Mouse (Mus musculus) macrophage (primary cell): Measurements from ENCODE around the gene Eddm3b. TPM values are rescaled to one million over a fixed set of nuclear protein-coding genes. Genes with fewer than 3 reads are reported as not detected.
"Not testable (repeated sequence)": the region's sequence is repeated elsewhere in the genome, so short reads cannot be mapped to it uniquely, and the experiment has no call there.

Experiments used
- H3K27ac ChIP-seq: fragments of 350-480 bp; formaldehyde crosslinking; 2 replicates; pipeline ENCODE4 v1.9.0; 2021
- H3K36me3 ChIP-seq: fragments of 350-480 bp; formaldehyde crosslinking; 2 replicates; pipeline ENCODE4 v1.9.0; 2021; ENCODE audit errors: inconsistent target
- H3K4me3 ChIP-seq: fragments of 350-480 bp; formaldehyde crosslinking; 2 replicates; pipeline ENCODE4 v1.9.0; 2021; ENCODE audit errors: inconsistent target
- H3K79me2 ChIP-seq: fragments of 350-480 bp; formaldehyde crosslinking; 2 replicates; pipeline ENCODE4 v1.9.0; 2021; ENCODE audit errors: inconsistent target
- WGBS: methylation state at CpG from one replicate; pipeline ENCODE4 v1.1.7; 2026; ENCODE audit warnings: inconsistent platforms; ENCODE audit not compliant: missing documents; 5-methylcytosine and 5-hydroxymethylcytosine counted together
- polyA plus RNA-seq: library from polyadenylated mRNA; stranded (reverse); fragments of 250-400 nt; gene quantifications from 3 replicates; pipeline ENCODE4 v1.2.4, GENCODE M21; 2018; ENCODE audit warnings: inconsistent platforms

Gene Eddm3b
- polyA plus RNA-seq, 1 experiment from 2014 or later: not detected

- WGBS: 1% methylated on average over 10 of the region's 15 CpGs
- H3K36me3 ChIP-seq: no peaks in the 10 kb centered on the region
- H3K79me2 ChIP-seq: peaks cover 23% of the 10 kb centered on the region
- peak overlapping the region; percentile 98 for H3K27ac ChIP-seq
- peak overlapping the region; percentile 72 for H3K4me3 ChIP-seq
These were observed 24.6 kb upstream of the Eddm3b start for GRCm38 (mm10) chr14:51089674-51090076.

GRCm38 (mm10) chr14:51090077-51090781, 24.0 kb upstream of the Eddm3b start:
- WGBS: under 1% methylated on average over 27 of the region's 27 CpGs
- H3K4me3 ChIP-seq: peak overlapping the region; percentile 72
- peak overlapping the region; percentile 98 for H3K27ac ChIP-seq
- H3K36me3 ChIP-seq: no peaks in the 10 kb centered on the region
- peaks cover 23% of the 10 kb centered on the region for H3K79me2 ChIP-seq

DNA sequence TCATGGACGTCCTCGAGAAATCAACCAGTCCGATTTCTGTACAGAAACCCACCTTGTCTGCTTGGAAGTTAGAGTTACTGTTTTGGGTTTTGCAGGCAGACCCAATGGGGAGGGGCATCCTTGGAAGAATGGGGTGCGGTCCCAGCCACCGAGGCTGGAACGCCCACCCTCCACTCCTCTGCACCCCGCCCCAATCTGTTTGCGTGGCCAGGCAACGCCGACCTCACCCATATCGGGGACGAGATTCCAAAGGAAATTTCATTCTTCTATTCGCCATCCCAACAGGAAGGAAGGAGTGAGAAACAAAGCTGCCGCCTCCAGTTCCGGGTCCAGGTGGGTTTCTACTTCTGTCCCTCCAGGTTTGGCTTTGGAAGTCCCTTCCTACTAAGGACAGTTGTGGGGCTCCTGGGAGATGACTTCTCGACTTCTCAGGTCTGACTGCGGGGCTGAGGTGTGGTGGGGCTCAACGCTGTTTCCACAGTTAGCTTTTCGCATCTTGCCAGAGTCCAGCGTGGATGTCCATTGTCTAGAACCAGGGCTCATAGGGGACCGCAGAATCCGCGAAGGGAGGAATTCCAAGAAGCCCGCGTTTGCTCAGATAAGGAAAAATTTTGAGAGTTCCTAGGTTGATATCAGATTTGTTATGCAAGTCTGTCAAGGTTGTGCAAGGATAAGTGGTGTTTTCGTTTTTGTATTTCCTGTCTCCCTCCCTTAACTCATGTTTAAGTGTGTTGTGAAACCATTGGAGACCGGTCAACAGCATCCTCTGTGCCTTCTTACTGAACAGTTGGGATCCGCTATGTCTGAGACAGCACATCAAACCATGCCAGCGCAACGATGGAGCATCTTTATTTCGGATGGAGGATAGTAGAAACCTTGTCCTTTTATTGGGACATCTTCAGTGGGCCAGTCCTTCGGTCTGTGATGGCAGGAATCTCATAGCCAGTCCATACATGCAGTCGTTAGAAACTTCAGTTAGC, 23.0 kb upstream of the Eddm3b start, which contains the start of the genes Rnase4 and Ang:
TSS of gene Rnase4 (plus strand) at position 157 of the 980 bp plus-strand sequence.
TSS of gene Ang (plus strand) at position 230 of the 980 bp plus-strand sequence.
- H3K27ac ChIP-seq: peak within 1 kb of the TSS; percentile 98
- no peaks in the 10 kb centered on the region for H3K36me3 ChIP-seq
- H3K79me2 ChIP-seq: peaks cover 25% of the 10 kb centered on the region
- WGBS: 10% methylated on average over 32 of the region's 33 CpGs
- peak within 1 kb of the TSS; percentile 72 for H3K4me3 ChIP-seq

GRCm38 (mm10) chr14:51092073-51092620, 22.1 kb upstream of the Eddm3b start:
- Histone ChIP-seq H3K4me3 (peak overlapping the region; percentile 72), H3K27ac (peak overlapping the region; percentile 98), H3K79me2 (peaks cover 34% of the 10 kb centered on the region), H3K36me3 (no peaks in the 10 kb centered on the region)
- 32% methylated on average over 8 of the region's 8 CpGs for WGBS

DNA sequence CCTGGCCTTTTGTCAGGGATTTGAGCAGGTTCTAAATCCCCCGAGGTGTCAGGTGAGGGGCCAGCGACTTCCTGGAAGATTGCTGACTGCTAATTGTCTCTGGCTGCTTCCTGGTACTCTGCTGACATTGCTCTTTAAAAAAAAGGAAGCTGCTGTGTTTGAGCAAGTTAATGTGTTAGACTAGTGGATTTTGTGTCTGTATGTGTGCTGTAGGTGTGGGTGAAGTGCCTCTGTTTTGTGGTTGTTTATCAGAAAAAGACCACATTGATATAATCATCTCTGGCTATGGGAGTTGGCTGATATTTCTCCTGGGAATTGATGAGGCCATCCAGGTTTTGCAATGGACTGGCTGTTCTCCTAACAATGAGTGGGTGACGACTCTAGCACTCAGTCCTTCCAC, 20.7 kb upstream of the Eddm3b start:
- peak overlapping the region; percentile 98 for H3K27ac ChIP-seq
- H3K79me2 ChIP-seq: peaks cover 48% of the 10 kb centered on the region
- H3K36me3 ChIP-seq: no peaks in the 10 kb centered on the region
- WGBS: 10% methylated on average over 3 of the region's 3 CpGs
- H3K4me3 ChIP-seq: no peak overlapping the region

- 21% methylated on average over 5 of the region's 5 CpGs for WGBS
- Histone ChIP-seq H3K27ac (peak overlapping the region; percentile 98), H3K4me3 (no peak overlapping the region), H3K36me3 (no peaks in the 10 kb centered on the region), H3K79me2 (peaks cover 56% of the 10 kb centered on the region)
These were observed 19.9 kb upstream of the Eddm3b start for GRCm38 (mm10) chr14:51094096-51094875.

- Histone ChIP-seq H3K27ac (peak overlapping the region; percentile 98), H3K4me3 (no peak overlapping the region), H3K79me2 (peaks cover 62% of the 10 kb centered on the region), H3K36me3 (no peaks in the 10 kb centered on the region)
- WGBS: 75% methylated on average over 6 of the region's 9 CpGs
These were observed 19.3 kb upstream of the Eddm3b start for GRCm38 (mm10) chr14:51094921-51095320.

- 45% methylated on average over 9 of the region's 9 CpGs for WGBS
- Histone ChIP-seq H3K4me3 (no peak overlapping the region), H3K79me2 (peaks cover 67% of the 10 kb centered on the region), H3K36me3 (no peaks in the 10 kb centered on the region), H3K27ac (peak overlapping the region; percentile 98)
These were observed 18.3 kb upstream of the Eddm3b start for GRCm38 (mm10) chr14:51095736-51096524.

DNA sequence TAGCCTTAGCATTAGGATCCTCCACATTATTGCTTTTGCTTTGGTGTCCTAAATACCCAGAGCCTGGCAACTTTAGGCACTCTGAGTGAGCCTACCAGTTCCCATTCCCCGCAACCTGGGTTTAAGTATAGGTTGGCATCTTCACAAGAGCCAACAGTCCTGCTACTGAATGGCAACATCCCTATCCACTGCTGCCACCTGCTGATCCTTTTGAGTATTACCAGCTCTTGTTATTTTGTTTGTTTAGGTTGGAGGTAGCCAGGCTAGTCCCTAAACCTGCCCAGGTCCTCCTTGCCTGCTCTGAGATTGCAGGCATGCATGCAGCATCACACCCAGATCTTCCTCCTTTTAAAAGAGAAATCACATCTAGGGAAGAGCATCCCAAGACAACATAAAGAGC, 15.9 kb upstream of the Eddm3b start:
- WGBS: 19% methylated on average over 1 of the region's 1 CpGs
- not testable (repeated sequence) for H3K27ac ChIP-seq, H3K4me3 ChIP-seq, H3K36me3 ChIP-seq
- peaks cover 48% of the 10 kb centered on the region for H3K79me2 ChIP-seq

GRCm38 (mm10) chr14:51098921-51099320, 15.3 kb upstream of the Eddm3b start:
- Histone ChIP-seq H3K4me3 (no peak overlapping the region), H3K36me3 (peaks cover 6% of the 10 kb centered on the region; the same call in 1 of the 2 replicates), H3K27ac (no peak overlapping the region), H3K79me2 (peaks cover 48% of the 10 kb centered on the region)
- WGBS: 95% methylated on average over 11 of the region's 11 CpGs

- Histone ChIP-seq H3K4me3 (no peak overlapping the region), H3K27ac (no peak overlapping the region), H3K36me3 (peaks cover 16% of the 10 kb centered on the region; the same call in 1 of the 2 replicates), H3K79me2 (peaks cover 45% of the 10 kb centered on the region)
- 90% methylated on average over 9 of the region's 9 CpGs for WGBS
These were observed 12.9 kb upstream of the Eddm3b start for GRCm38 (mm10) chr14:51101284-51101683.

DNA sequence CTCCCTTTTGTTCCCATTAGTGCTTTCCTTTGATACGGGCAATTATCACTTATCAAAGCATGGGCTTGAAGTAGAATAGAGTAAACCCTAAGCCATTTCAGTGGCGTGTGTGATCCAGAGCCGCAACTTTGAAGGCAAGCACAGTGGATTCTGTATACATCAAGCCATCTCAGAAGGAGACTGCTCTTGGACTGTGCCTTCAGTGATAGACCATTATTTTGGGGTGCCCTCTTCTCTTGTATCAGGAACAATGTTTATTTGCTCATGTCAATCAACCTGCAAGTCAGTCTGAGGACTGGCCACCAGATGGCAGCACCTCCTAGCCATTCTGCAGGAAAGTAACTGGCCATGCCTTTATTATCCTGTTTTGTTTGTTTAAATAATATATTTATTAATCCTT, 11.0 kb upstream of the Eddm3b start:
- H3K79me2 ChIP-seq: peaks cover 26% of the 10 kb centered on the region
- no peak overlapping the region for H3K4me3 ChIP-seq
- H3K36me3 ChIP-seq: peaks cover 16% of the 10 kb centered on the region; the same call in 1 of the 2 replicates
- 95% methylated on average over 3 of the region's 3 CpGs for WGBS
- no peak overlapping the region for H3K27ac ChIP-seq

- Histone ChIP-seq H3K36me3 (peaks cover 16% of the 10 kb centered on the region; the same call in 1 of the 2 replicates), H3K4me3 (no peak overlapping the region), H3K27ac (no peak overlapping the region), H3K79me2 (peaks cover 15% of the 10 kb centered on the region)
- 83% methylated on average over 2 of the region's 2 CpGs for WGBS
These were observed 9.9 kb upstream of the Eddm3b start for GRCm38 (mm10) chr14:51104366-51104765.
